Mouse (Mus musculus): ENCODE data around the gene Chn1.

Gene Chn1

GRCm38 (mm10) chr2:73592231-73593100 lies 182.7 kb downstream of the Chn1 start:
- DNase-seq (ENCODE audit: low read depth, low spot score) = no peak

GRCm38 (mm10) chr2:73591246-73591645 lies 183.9 kb downstream of the Chn1 start:
- DNase-seq (ENCODE audit: low read depth, low spot score) = no peak

- no peak for DNase-seq (ENCODE audit: low read depth, low spot score)
These were observed 185.0 kb downstream of the Chn1 start for GRCm38 (mm10) chr2:73590106-73590505.

- no peak for DNase-seq (ENCODE audit: low read depth, low spot score)
These were observed 186.2 kb downstream of the Chn1 start for GRCm38 (mm10) chr2:73588951-73589350.

GRCm38 (mm10) chr2:73587109-73587506 lies 188.0 kb downstream of the Chn1 start:
- no peak for DNase-seq (ENCODE audit: low read depth, low spot score)

GRCm38 (mm10) chr2:73586392-73587108 lies 188.6 kb downstream of the Chn1 start:
- DNase-seq (ENCODE audit: low read depth, low spot score) = no peak

GRCm38 (mm10) chr2:73585347-73585831 lies 189.8 kb downstream of the Chn1 start:
- DNase-seq (ENCODE audit: low read depth, low spot score) = no peak

GRCm38 (mm10) chr2:73584645-73585346 lies 190.3 kb downstream of the Chn1 start:
- no peak for DNase-seq (ENCODE audit: low read depth, low spot score)

- no peak for DNase-seq (ENCODE audit: low read depth, low spot score)
These were observed 194.4 kb downstream of the Chn1 start for GRCm38 (mm10) chr2:73580720-73581119.

- no peak for DNase-seq (ENCODE audit: low read depth, low spot score)
These were observed 195.0 kb downstream of the Chn1 start, which contains the start of gene Chrna1 for GRCm38 (mm10) chr2:73580166-73580565. Chrna1 (minus strand) TSS chr2:73580338.

GRCm38 (mm10) chr2:73579168-73579567 lies 196.0 kb downstream of the Chn1 start:
- DNase-seq (ENCODE audit: low read depth, low spot score) = no peak

- no peak for DNase-seq (ENCODE audit: low read depth, low spot score)
These were observed 200.7 kb downstream of the Chn1 start for GRCm38 (mm10) chr2:73574418-73574817.

- no peak for DNase-seq (ENCODE audit: low read depth, low spot score)
These were observed 201.6 kb downstream of the Chn1 start for GRCm38 (mm10) chr2:73573556-73573955.

GRCm38 (mm10) chr2:73572539-73573372 lies 202.4 kb downstream of the Chn1 start:
- DNase-seq (ENCODE audit: low read depth, low spot score) = peak; percentile 71

- DNase-seq (ENCODE audit: low read depth, low spot score) = no peak
These were observed 203.2 kb downstream of the Chn1 start for GRCm38 (mm10) chr2:73571901-73572300.

- no peak for DNase-seq (ENCODE audit: low read depth, low spot score)
These were observed 203.8 kb downstream of the Chn1 start for GRCm38 (mm10) chr2:73571304-73571703.

- no peak for DNase-seq (ENCODE audit: low read depth, low spot score)
These were observed 208.0 kb downstream of the Chn1 start for GRCm38 (mm10) chr2:73566989-73567605.

GRCm38 (mm10) chr2:73566162-73566561 lies 209.0 kb downstream of the Chn1 start:
- DNase-seq (ENCODE audit: low read depth, low spot score) = peak; percentile 59

GRCm38 (mm10) chr2:73563690-73564089 lies 211.5 kb downstream of the Chn1 start:
- no peak for DNase-seq (ENCODE audit: low read depth, low spot score)

- no peak for DNase-seq (ENCODE audit: low read depth, low spot score)
These were observed 212.5 kb downstream of the Chn1 start for GRCm38 (mm10) chr2:73562656-73563055.

- peak; percentile 67 for DNase-seq (ENCODE audit: low read depth, low spot score)
These were observed 213.5 kb downstream of the Chn1 start for GRCm38 (mm10) chr2:73561665-73562063.

Data from WW6 (cell line).